Comparison of ENCODE assay signal across 17 mouse cellular contexts in the genomic region with DNA sequence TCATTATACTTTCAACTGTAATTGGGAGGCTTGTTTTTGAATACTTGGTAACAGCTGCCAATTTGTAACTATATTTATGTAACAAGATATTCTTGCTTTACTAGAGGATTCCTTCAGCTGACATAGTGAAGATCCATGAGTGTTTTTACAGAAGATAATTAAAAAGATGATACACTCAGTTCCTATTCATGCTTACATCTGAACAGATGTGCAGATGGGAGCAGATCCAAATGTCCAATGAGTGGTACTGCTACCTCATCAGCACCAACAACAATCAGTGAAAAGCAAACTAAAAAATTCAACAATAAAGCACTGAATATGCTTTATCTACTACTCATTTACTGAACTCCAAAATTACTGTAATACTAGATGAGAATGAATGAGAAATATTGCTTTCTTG.
"Had no signal": no experiment of that assay in that cellular context is flagged by ENCODE, and none has a peak within 500 bp of the region (broad histone marks: within the 10 kb centered on the region; RNA-seq: fewer than 3 reads in every experiment).

No protein-coding gene starts in this region.

- H3K27ac ChIP-seq: midbrain, embryonic 10.5 days; midbrain, embryonic 12.5 days; neural tube, embryonic 13.5 days; neural tube, embryonic 15.5 days; stomach, embryonic 15.5 days; stomach, postnatal 0 days had no signal

- H3K36me3 ChIP-seq: midbrain, embryonic 10.5 days; midbrain, embryonic 12.5 days; neural tube, embryonic 13.5 days; neural tube, embryonic 15.5 days; stomach, embryonic 15.5 days had no signal

- H3K4me2 ChIP-seq: lung, embryonic 14.5 days; midbrain, embryonic 12.5 days; neural tube, embryonic 13.5 days; neural tube, embryonic 15.5 days; stomach, embryonic 15.5 days had no signal

- H3K4me1 ChIP-seq: midbrain, embryonic 10.5 days; midbrain, embryonic 12.5 days; neural tube, embryonic 13.5 days; neural tube, embryonic 15.5 days; stomach, embryonic 15.5 days had no signal

- DNase-seq: lung, adult 18-20 months; lung, embryonic 14.5 days; lung, postnatal 10 days; lung, postnatal 4 days; midbrain, embryonic 14.5 days; right cerebral cortex, postnatal 14 days; thymus, adult 18-20 months; thymus, postnatal 14 days; thymus, postnatal 36 days had no signal

- H3K4me3 ChIP-seq: midbrain, embryonic 10.5 days; midbrain, embryonic 12.5 days; myocyte; neural tube, embryonic 13.5 days; neural tube, embryonic 15.5 days; stomach, embryonic 15.5 days had no signal

- H3K9ac ChIP-seq: lung, embryonic 14.5 days; midbrain, embryonic 12.5 days; neural tube, embryonic 13.5 days; neural tube, embryonic 15.5 days; stomach, embryonic 15.5 days had no signal

- H3K27me3 ChIP-seq: midbrain, embryonic 12.5 days; neural tube, embryonic 13.5 days; neural tube, embryonic 15.5 days; stomach, embryonic 15.5 days had no signal

- ATAC-seq: midbrain, embryonic 16.5 days had no signal

- H3K9me3 ChIP-seq: midbrain, embryonic 10.5 days; midbrain, embryonic 12.5 days; neural tube, embryonic 13.5 days; neural tube, embryonic 15.5 days; stomach, embryonic 15.5 days had no signal
